Mouse (Mus musculus): ENCODE results near the gene Fxn. TPM values are rescaled to one million over a fixed set of nuclear protein-coding genes. Genes with fewer than 3 reads are reported as not detected.

Fxn gene
- polyA plus RNA-seq, 1 experiment from 2014 or later, result 60.4 TPM

DNA sequence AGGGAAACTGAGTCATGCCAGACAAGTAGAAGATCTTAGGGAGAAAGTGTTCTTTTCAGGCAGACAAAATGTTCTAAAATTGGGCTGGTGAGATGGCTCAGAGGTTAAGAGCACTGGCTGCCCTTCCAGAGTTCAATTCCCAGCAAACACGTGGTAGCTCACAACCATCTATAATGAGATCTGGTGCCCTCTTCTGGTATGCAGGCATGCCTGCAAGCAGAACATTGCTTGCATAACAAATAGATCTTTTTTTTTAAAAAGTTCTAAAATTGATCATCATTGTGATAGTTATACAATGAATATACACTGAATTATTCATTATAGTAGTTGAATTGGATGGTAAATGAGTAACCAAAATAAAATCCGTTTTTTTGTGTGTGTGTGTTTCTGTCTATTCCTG is 62.1 kb downstream of the Fxn start:
- Histone ChIP-seq H3K27me3 (ENCODE audit: control insufficient read depth, insufficient read depth, low read length) (no peaks in the 10 kb centered on the region), H3K9ac (ENCODE audit: low read length) (no peak overlapping the region), H3K27ac (replicated peaks in 1 of 2; ENCODE audit: control insufficient read depth in 1 of 2, insufficient read depth in 1 of 2, low read depth in 2 of 2, low read length in 2 of 2) (no peak overlapping the region), H3K36me3 (ENCODE audit: control insufficient read depth, insufficient read depth, low read length) (no peaks in the 10 kb centered on the region), H3K4me1 (ENCODE audit: control insufficient read depth in 2 of 2, insufficient read depth in 2 of 2, low read length in 2 of 2) (peaks cover 6 to 10% of the 10 kb centered on the region in 2 experiments), H3K4me3 (ENCODE audit: control insufficient read depth in 1 of 2, insufficient read depth in 1 of 2, low read depth in 1 of 2, low read length in 2 of 2) (no peak overlapping the region), H3K4me2 (ENCODE audit: low read length) (no peak overlapping the region), H3K9me3 (ENCODE audit: control insufficient read depth, low read length) (no peaks in the 10 kb centered on the region)
- 51% methylated on average over 2 of the region's 2 CpGs for WGBS
- no peak for ATAC-seq (ENCODE audit: insufficient number of reproducible peaks, insufficient read depth, low FRiP score, low read depth)

DNA sequence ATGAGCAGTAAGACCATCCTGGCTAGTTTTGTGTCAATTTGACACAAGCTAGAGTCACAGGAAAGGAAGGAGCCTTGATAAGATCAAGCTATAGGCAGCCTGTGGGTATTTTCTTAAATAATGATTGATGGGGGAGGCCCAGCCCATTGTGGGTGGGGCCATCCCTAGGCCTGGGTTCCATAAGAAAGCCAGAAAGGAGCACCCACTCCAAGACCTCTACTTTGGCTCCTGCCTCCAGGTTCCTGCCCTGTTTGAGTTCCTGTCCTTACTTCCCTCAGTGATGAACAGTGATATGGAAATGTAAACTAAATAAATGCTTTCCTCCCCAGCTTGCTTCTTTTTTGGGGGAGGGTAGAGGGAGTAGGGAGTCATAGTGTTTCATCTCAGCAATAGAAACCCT is 62.6 kb downstream of the Fxn start:
- no peak for ATAC-seq (ENCODE audit: insufficient number of reproducible peaks, insufficient read depth, low FRiP score, low read depth)
- Histone ChIP-seq H3K9ac (ENCODE audit: low read length) (no peak overlapping the region), H3K4me2 (ENCODE audit: low read length) (no peak overlapping the region), H3K36me3 (ENCODE audit: control insufficient read depth, insufficient read depth, low read length) (no peaks in the 10 kb centered on the region), H3K4me1 (ENCODE audit: control insufficient read depth in 2 of 2, insufficient read depth in 2 of 2, low read length in 2 of 2) (peaks cover 11 to 14% of the 10 kb centered on the region in 2 experiments), H3K4me3 (ENCODE audit: control insufficient read depth in 1 of 2, insufficient read depth in 1 of 2, low read depth in 1 of 2, low read length in 2 of 2) (no peak overlapping the region), H3K9me3 (ENCODE audit: control insufficient read depth, low read length) (no peaks in the 10 kb centered on the region), H3K27me3 (ENCODE audit: control insufficient read depth, insufficient read depth, low read length) (no peaks in the 10 kb centered on the region), H3K27ac (replicated peaks in 1 of 2; ENCODE audit: control insufficient read depth in 1 of 2, insufficient read depth in 1 of 2, low read depth in 2 of 2, low read length in 2 of 2) (no peak overlapping the region)

DNA sequence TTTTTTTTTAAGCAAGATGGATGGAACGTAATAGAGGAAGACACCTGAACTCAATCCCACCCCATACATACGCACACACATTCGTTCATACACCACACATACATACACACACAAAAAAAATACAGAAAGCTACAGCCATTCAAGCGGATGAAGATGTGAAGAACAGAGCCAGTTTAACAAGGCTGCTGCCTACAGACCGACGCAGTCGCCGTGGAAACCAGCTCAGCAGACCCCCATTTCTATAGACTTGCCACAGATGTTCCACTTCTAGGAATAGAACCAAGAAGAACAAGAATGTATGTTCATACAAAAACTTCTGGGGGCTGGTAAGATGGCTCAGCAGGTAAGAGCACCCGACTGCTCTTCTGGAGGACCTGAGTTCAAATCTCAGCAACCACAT is 63.6 kb downstream of the Fxn start:
- Histone ChIP-seq H3K4me1 (ENCODE audit: control insufficient read depth in 2 of 2, insufficient read depth in 2 of 2, low read length in 2 of 2) (peaks cover 18 to 25% of the 10 kb centered on the region in 2 experiments), H3K4me3 (ENCODE audit: control insufficient read depth in 1 of 2, insufficient read depth in 1 of 2, low read depth in 1 of 2, low read length in 2 of 2) (no peak overlapping the region), H3K9ac (ENCODE audit: low read length) (no peak overlapping the region), H3K27ac (replicated peaks in 1 of 2; ENCODE audit: control insufficient read depth in 1 of 2, insufficient read depth in 1 of 2, low read depth in 2 of 2, low read length in 2 of 2) (no peak overlapping the region), H3K36me3 (ENCODE audit: control insufficient read depth, insufficient read depth, low read length) (no peaks in the 10 kb centered on the region), H3K27me3 (ENCODE audit: control insufficient read depth, insufficient read depth, low read length) (no peaks in the 10 kb centered on the region), H3K9me3 (ENCODE audit: control insufficient read depth, low read length) (no peaks in the 10 kb centered on the region), H3K4me2 (ENCODE audit: low read length) (no peak overlapping the region)
- 90% methylated on average over 9 of the region's 9 CpGs for WGBS
- ATAC-seq (ENCODE audit: insufficient number of reproducible peaks, insufficient read depth, low FRiP score, low read depth), result no peak

DNA sequence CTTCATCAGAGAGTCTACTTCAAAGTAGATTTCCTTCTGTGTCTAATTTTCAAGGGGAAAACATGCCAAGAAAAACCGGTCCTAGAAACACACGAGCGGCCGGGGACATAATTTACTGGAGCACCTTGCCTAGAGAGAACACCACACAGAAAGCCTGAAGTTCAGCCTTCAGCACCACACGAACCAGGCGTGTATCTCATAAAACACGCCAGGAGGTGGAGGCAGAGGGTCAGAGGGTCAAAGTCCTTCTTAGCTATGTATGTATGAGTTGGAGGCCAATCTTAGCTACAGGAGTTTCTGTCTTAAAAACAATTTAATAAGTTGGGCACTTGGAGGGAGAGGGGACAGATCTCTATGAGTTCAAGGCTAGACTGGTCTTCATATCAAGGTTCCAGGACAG is 65.5 kb downstream of the Fxn start:
- H3K4me2 ChIP-seq (ENCODE audit: low read length), result no peak overlapping the region
- H3K27me3 ChIP-seq (ENCODE audit: control insufficient read depth, insufficient read depth, low read length), result no peaks in the 10 kb centered on the region
- no peak for ATAC-seq (ENCODE audit: insufficient number of reproducible peaks, insufficient read depth, low FRiP score, low read depth)
- no peak overlapping the region for H3K4me3 ChIP-seq (ENCODE audit: control insufficient read depth in 1 of 2, insufficient read depth in 1 of 2, low read depth in 1 of 2, low read length in 2 of 2)
- H3K4me1 ChIP-seq (ENCODE audit: control insufficient read depth in 2 of 2, insufficient read depth in 2 of 2, low read length in 2 of 2), result peaks cover 21 to 34% of the 10 kb centered on the region in 2 experiments
- 89% methylated on average over 7 of the region's 7 CpGs for WGBS
- no peak overlapping the region for H3K27ac ChIP-seq (replicated peaks in 1 of 2; ENCODE audit: control insufficient read depth in 1 of 2, insufficient read depth in 1 of 2, low read depth in 2 of 2, low read length in 2 of 2)
- no peaks in the 10 kb centered on the region for H3K9me3 ChIP-seq (ENCODE audit: control insufficient read depth, low read length)
- no peak overlapping the region for H3K9ac ChIP-seq (ENCODE audit: low read length)
- no peaks in the 10 kb centered on the region for H3K36me3 ChIP-seq (ENCODE audit: control insufficient read depth, insufficient read depth, low read length)

DNA sequence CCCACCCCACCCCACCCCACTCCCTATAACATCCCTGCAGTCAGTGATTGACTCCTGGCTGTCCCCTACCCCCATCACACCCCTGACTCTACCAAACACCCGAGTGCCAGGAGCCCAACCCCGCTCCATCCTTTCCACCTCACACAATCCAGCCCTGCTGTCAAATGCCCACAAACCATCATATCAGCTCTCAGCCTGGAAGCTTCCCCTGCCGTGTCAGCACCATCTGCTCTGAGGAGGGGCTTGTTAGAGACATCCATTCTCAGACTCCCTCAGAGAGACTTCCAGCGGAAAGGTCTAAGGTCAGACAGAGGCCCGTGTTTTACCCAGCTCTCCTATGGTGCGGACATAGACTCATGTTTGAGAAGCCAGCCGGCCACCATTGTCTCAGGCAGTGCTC is 67.1 kb downstream of the Fxn start:
- no peaks in the 10 kb centered on the region for H3K27me3 ChIP-seq (ENCODE audit: control insufficient read depth, insufficient read depth, low read length)
- H3K9me3 ChIP-seq (ENCODE audit: control insufficient read depth, low read length), result no peaks in the 10 kb centered on the region
- H3K27ac ChIP-seq (replicated peaks in 1 of 2; ENCODE audit: control insufficient read depth in 1 of 2, insufficient read depth in 1 of 2, low read depth in 2 of 2, low read length in 2 of 2), result peak overlapping the region; percentile 37 to 83; a peak in 3 of 4 replicates
- peak overlapping the region; percentile 49; the same call in 1 of the 2 replicates for H3K4me2 ChIP-seq (ENCODE audit: low read length)
- ATAC-seq (ENCODE audit: insufficient number of reproducible peaks, insufficient read depth, low FRiP score, low read depth), result 0 out of 2 replicates have a peak, but pooled peaks have one; percentile 25
- no peaks in the 10 kb centered on the region for H3K36me3 ChIP-seq (ENCODE audit: control insufficient read depth, insufficient read depth, low read length)
- H3K9ac ChIP-seq (ENCODE audit: low read length), result peak overlapping the region; percentile 40; the same call in 1 of the 2 replicates
- H3K4me3 ChIP-seq (ENCODE audit: control insufficient read depth in 1 of 2, insufficient read depth in 1 of 2, low read depth in 1 of 2, low read length in 2 of 2), result no peak overlapping the region
- WGBS, result 25% methylated on average over 7 of the region's 7 CpGs
- peaks cover 21 to 31% of the 10 kb centered on the region in 2 experiments for H3K4me1 ChIP-seq (ENCODE audit: control insufficient read depth in 2 of 2, insufficient read depth in 2 of 2, low read length in 2 of 2)

DNA sequence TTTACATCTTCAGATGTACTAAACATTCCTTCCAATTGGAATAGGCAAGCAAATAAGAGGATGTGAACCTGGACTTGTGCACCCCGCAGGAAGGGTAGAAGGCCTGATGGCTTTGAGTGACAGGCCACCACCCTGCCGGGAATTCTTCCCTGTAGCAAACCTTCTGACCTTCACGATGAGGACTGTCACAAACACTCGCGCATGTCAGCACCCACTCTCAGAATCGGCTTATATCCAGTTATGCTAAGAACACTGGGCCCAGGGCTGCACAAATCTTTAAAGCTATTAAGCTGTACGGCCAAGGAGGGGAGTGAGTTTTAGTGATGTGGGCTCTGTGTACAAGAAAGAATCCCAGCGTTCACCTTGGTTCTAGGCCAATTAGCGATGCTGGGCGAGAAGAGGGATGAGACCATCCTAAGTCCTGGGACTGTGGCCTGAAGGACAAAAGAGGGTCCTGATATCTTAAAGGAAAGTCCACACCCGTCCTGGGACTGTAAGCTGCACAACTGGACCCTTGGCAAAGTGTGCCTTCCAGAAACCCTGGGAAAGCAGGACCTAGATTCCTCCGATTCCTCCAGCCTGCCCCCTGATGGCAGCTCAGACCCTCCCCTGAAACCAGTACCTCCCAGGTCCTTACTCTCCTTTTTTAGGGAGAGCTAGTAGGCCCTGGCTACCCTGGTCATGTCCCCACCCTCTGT is 67.7 kb downstream of the Fxn start:
- ATAC-seq (ENCODE audit: insufficient number of reproducible peaks, insufficient read depth, low FRiP score, low read depth), result peak; percentile 52
- Histone ChIP-seq H3K9me3 (ENCODE audit: control insufficient read depth, low read length) (peaks cover 3% of the 10 kb centered on the region; the same call in 1 of the 2 replicates), H3K4me3 (ENCODE audit: control insufficient read depth in 1 of 2, insufficient read depth in 1 of 2, low read depth in 1 of 2, low read length in 2 of 2) (no peak overlapping the region), H3K9ac (ENCODE audit: low read length) (peak overlapping the region; percentile 40; the same call in 1 of the 2 replicates), H3K4me2 (ENCODE audit: low read length) (peak overlapping the region; percentile 49), H3K27ac (replicated peaks in 1 of 2; ENCODE audit: control insufficient read depth in 1 of 2, insufficient read depth in 1 of 2, low read depth in 2 of 2, low read length in 2 of 2) (peak overlapping the region; percentile 77 to 83), H3K36me3 (ENCODE audit: control insufficient read depth, insufficient read depth, low read length) (no peaks in the 10 kb centered on the region), H3K4me1 (ENCODE audit: control insufficient read depth in 2 of 2, insufficient read depth in 2 of 2, low read length in 2 of 2) (peaks cover 21 to 31% of the 10 kb centered on the region in 2 experiments), H3K27me3 (ENCODE audit: control insufficient read depth, insufficient read depth, low read length) (no peaks in the 10 kb centered on the region)
- 39% methylated on average over 12 of the region's 12 CpGs for WGBS

Other genes starting within 250 kb of the Fxn start
- 12.6 and 17.8 TPM in 2 replicates for gene Fam189a2, start 249.6 kb downstream of the Fxn start, polyA plus RNA-seq (2014; fragmentation: Nextera tagmentation; extraction: Ambion mirVana)
- gene Tjp2, start 55.6 kb downstream of the Fxn start, polyA plus RNA-seq (2014; fragmentation: Nextera tagmentation; extraction: Ambion mirVana), result 22.7 and 23.2 TPM in 2 replicates
- 49.2 and 49.8 TPM in 2 replicates for gene Fam122a, start 196.8 kb upstream of the Fxn start, polyA plus RNA-seq (2014; fragmentation: Nextera tagmentation; extraction: Ambion mirVana)

All from heart, embryonic 14.5 days (tissue).